Mouse (Mus musculus) erythroblast, embryonic 14.5 days (primary cell): ENCODE data around the gene Wdr66. TPM values are rescaled to one million over a fixed set of nuclear protein-coding genes. Genes with fewer than 3 reads are reported as not detected.

ENCODE experiments used
- H3K27me3 ChIP-seq: 2 replicates; pipeline ENCODE4 v1.6.1; 2012; ENCODE audit warnings: inconsistent platforms; ENCODE audit not compliant: control insufficient read depth
- H3K36me3 ChIP-seq: 2 replicates; pipeline ENCODE4 v1.6.1; 2012; ENCODE audit warnings: mild to moderate bottlenecking, inconsistent platforms; ENCODE audit not compliant: control insufficient read depth
- H3K4me1 ChIP-seq: 2 replicates; pipeline ENCODE4 v1.6.1; 2012; ENCODE audit warnings: inconsistent platforms; ENCODE audit not compliant: control insufficient read depth
- H3K4me3 ChIP-seq: replicated peaks from 2 replicates; pipeline ENCODE3; 2012; ENCODE audit warnings: moderate library complexity, mild to moderate bottlenecking, inconsistent platforms
- H3K9me3 ChIP-seq: 2 replicates; pipeline ENCODE4 v1.6.1; 2012; ENCODE audit warnings: low read length, inconsistent platforms, mixed read lengths; ENCODE audit not compliant: control insufficient read depth
- GATA1 ChIP-seq: IDR thresholded peaks from 2 replicates; pipeline ENCODE4 v1.6.1; 2012; ENCODE audit warnings: low read length, inconsistent platforms, mixed read lengths
- TAL1 ChIP-seq: IDR thresholded peaks from 3 replicates; pipeline ENCODE4 v1.6.1; 2012; ENCODE audit warnings: low read length, inconsistent platforms, mixed read lengths
- polyA plus RNA-seq: library from polyadenylated mRNA; stranded (reverse); fragments of >175 nt; gene quantifications from 2 replicates; pipeline ENCODE4 v1.2.3, GENCODE M21; 2012

Gene Wdr66
- polyA plus RNA-seq, 1 experiment: 0.02 TPM

- H3K36me3 ChIP-seq: peaks cover 82% of the 10 kb centered on the region
- H3K4me1 ChIP-seq: no peaks in the 10 kb centered on the region
- no peaks in the 10 kb centered on the region for H3K27me3 ChIP-seq
- TF ChIP-seq GATA1 (no peak), TAL1 (no peak)
- no peaks in the 10 kb centered on the region for H3K9me3 ChIP-seq
- H3K4me3 ChIP-seq: no peak overlapping the region
Observed at GRCm38 (mm10) chr5:123364302-123364971, 112.5 kb downstream of the Wdr66 start.

DNA sequence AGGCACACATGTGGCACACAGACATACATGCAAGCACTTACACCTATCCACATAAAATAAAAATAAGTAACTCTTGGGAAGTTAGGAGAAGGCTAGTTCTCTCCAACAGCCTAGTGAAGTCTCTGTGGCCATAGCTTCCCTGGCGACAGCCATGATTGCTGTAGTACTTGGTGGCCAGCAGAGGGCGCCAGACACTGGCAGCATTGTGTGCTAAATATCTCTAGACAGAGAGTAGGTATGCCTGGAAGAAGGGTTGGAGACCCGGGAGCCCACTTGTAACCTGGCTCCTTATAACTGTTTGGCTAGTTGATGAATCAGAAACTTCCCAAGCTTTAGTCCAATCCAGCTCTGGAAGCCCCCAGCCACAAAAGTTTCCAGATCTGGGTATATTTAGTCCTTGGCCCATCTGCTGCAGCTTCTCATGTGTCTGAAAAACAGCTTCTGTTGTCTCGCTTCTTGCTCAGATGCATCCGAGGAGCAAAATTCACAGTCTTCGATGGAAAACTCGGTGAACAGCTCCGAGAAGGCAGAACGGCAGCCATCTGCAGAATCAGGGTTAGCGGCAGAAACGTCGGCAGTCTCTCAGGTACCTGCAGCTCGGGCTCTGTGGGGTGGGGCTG, 117.1 kb downstream of the Wdr66 start:
- H3K4me1 ChIP-seq: no peaks in the 10 kb centered on the region
- H3K4me3 ChIP-seq: no peak overlapping the region
- TF ChIP-seq GATA1 (no peak), TAL1 (no peak)
- no peaks in the 10 kb centered on the region for H3K27me3 ChIP-seq
- peaks cover 78% of the 10 kb centered on the region for H3K36me3 ChIP-seq
- no peaks in the 10 kb centered on the region for H3K9me3 ChIP-seq

DNA sequence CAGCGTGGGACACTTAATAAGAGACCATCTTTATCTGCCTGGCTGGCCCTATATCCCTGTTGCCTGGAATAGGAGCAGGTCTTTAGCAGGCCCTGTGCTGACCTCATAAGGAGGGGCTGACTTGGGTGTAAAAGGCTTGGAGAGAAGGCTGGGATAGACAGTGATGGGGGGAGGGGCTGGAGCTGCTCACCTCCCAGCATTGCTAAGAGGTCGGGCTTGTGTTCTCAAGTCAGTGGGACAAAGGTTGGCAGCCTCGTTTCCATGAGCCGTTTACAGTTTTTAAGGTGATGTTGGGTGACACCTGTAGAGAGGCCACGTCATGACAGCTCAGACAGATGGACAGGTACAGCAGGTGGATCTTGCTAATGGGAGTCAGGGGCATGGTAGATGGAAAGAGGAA, 118.1 kb downstream of the Wdr66 start:
- Histone ChIP-seq H3K9me3 (no peaks in the 10 kb centered on the region), H3K4me1 (no peaks in the 10 kb centered on the region), H3K36me3 (peaks cover 74% of the 10 kb centered on the region), H3K4me3 (no peak overlapping the region), H3K27me3 (no peaks in the 10 kb centered on the region)
- no peak for TF ChIP-seq TAL1
- TF ChIP-seq GATA1: no peak

- Histone ChIP-seq H3K4me3 (no peak overlapping the region), H3K36me3 (peaks cover 39% of the 10 kb centered on the region), H3K9me3 (no peaks in the 10 kb centered on the region), H3K27me3 (no peaks in the 10 kb centered on the region), H3K4me1 (no peaks in the 10 kb centered on the region)
- TF ChIP-seq GATA1: no peak
- TF ChIP-seq TAL1: no peak
Observed at GRCm38 (mm10) chr5:123375262-123375661, 123.4 kb downstream of the Wdr66 start.

- H3K9me3 ChIP-seq: no peaks in the 10 kb centered on the region
- no peak overlapping the region for H3K4me3 ChIP-seq
- peaks cover 1% of the 10 kb centered on the region for H3K27me3 ChIP-seq
- peaks cover 32% of the 10 kb centered on the region for H3K36me3 ChIP-seq
- TF ChIP-seq GATA1 (no peak), TAL1 (no peak)
- H3K4me1 ChIP-seq: no peaks in the 10 kb centered on the region
Observed at GRCm38 (mm10) chr5:123375793-123376452, 124.0 kb downstream of the Wdr66 start.

- H3K4me3 ChIP-seq: no peak overlapping the region
- TF ChIP-seq TAL1 (no peak), GATA1 (no peak)
Observed at GRCm38 (mm10) chr5:123376569-123376968, 124.7 kb downstream of the Wdr66 start.

More at GRCm38 (mm10) chr5:123376569-123376968, 124.7 kb downstream of the Wdr66 start:
- no peaks in the 10 kb centered on the region for H3K9me3 ChIP-seq
- no peaks in the 10 kb centered on the region for H3K4me1 ChIP-seq
- peaks cover 26% of the 10 kb centered on the region for H3K36me3 ChIP-seq
- peaks cover 8% of the 10 kb centered on the region for H3K27me3 ChIP-seq

Other genes starting within 250 kb of the Wdr66 start
- gene Orai1, start 237.0 kb upstream of the Wdr66 start, polyA plus RNA-seq: 0.88 and 1.4 TPM in 2 replicates
- not detected in 2 replicates for gene Morn3, start 205.1 kb upstream of the Wdr66 start, polyA plus RNA-seq
- 9.4 and 10.1 TPM in 2 replicates for gene Tmem120b, start 183.7 kb upstream of the Wdr66 start, polyA plus RNA-seq
- gene Rhof, start 119.4 kb upstream of the Wdr66 start, polyA plus RNA-seq: 0.38 and 0.52 TPM in 2 replicates
- 3.3 and 3.9 TPM in 2 replicates for gene Setd1b, start 109.9 kb upstream of the Wdr66 start, polyA plus RNA-seq
- gene Psmd9, start 82.7 kb upstream of the Wdr66 start, polyA plus RNA-seq: 27.7 and 28.4 TPM in 2 replicates
- gene Hpd, start 69.4 kb upstream of the Wdr66 start, polyA plus RNA-seq: not detected in 2 replicates
- 2.3 and 2.4 TPM in 2 replicates for gene Bcl7a, start 91.7 kb downstream of the Wdr66 start, polyA plus RNA-seq
- 0.03 and 0.09 TPM in 2 replicates for gene Mlxip, start 142.7 kb downstream of the Wdr66 start, polyA plus RNA-seq
- gene Lrrc43, start 237.2 kb downstream of the Wdr66 start, polyA plus RNA-seq: not detected in 2 replicates
- not detected in 2 replicates for gene Il31, start 237.4 kb downstream of the Wdr66 start, polyA plus RNA-seq